Mouse (Mus musculus) spleen, adult 2 months (tissue): ENCODE results near the gene Cand1.

Source experiments
- CTCF ChIP-seq: fragments of 200-500 bp; IDR thresholded peaks from 2 replicates; pipeline ENCODE4 v1.5.1; 2011; ENCODE audit warnings: mild to moderate bottlenecking, inconsistent platforms; ENCODE audit not compliant: insufficient read depth, insufficient read length, insufficient replicate concordance; ENCODE audit errors: extremely low read depth
- POLR2A ChIP-seq: fragments of 200-500 bp; IDR thresholded peaks from 2 replicates; pipeline ENCODE4 v1.6.1; 2011; ENCODE audit warnings: low read depth, low read length, inconsistent platforms

DNA sequence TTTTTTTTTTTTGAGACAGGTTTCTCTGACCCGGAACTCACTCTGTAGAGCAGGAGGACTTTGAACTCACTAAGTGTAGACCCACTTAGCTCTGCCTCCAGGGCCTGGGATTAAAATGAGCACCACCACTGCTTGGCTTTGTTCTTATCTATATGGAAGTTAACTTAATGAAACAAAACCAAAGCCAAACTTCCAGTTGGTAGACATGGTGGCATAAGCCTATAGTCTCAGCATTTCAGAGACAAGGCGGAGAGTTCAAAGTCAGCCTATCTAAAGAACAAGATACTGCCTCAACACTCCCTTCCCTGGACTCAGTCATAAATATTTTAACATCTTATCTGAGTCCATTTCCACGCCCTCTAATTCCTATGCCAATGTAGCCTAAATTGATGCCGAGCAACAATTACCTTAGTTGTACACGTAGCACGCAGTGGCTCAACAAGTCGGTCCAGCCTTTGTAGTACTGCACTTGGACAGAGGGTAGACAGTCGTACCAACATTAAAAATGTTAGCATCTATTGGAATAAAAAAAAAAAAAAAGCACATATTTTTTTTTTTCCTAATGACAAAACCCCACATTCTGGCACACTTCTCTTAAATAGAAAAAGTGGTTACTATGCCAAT lies 33.4 kb downstream of the Cand1 start:
- TF ChIP-seq CTCF (no peak), POLR2A (no peak)
